Mouse (Mus musculus) thymus, adult 2 months (tissue): ENCODE measurements around the gene BC055324. TPM values are rescaled to one million over a fixed set of nuclear protein-coding genes. Genes with fewer than 3 reads are reported as not detected.
A peak's percentile ranks its signal among the peaks of the same experiment; 100 is the strongest.

ENCODE experiments used
- DNase-seq: peaks from one replicate; pipeline ENCODE4 v3.0.0; 2021
- H3K27ac ChIP-seq: fragments of 200-500 bp; 2 replicates; pipeline ENCODE4 v1.5.1; 2012; ENCODE audit warnings: low read length, control low read depth; ENCODE audit not compliant: control insufficient read depth, insufficient read depth
- H3K27me3 ChIP-seq: fragments of 200-500 bp; 2 replicates; pipeline ENCODE4 v1.6.1; 2012; ENCODE audit warnings: mild to moderate bottlenecking, low read length, moderate library complexity, mixed read lengths; ENCODE audit not compliant: control insufficient read depth, insufficient read depth
- H3K36me3 ChIP-seq: fragments of 200-500 bp; 2 replicates; pipeline ENCODE4 v1.6.1; 2012; ENCODE audit warnings: mild to moderate bottlenecking, low read length, moderate library complexity; ENCODE audit not compliant: control insufficient read depth, insufficient read depth
- H3K4me1 ChIP-seq: fragments of 200-500 bp; replicated peaks from 2 replicates; pipeline ENCODE4 v1.6.1; 2012; ENCODE audit warnings: low read length; ENCODE audit not compliant: control insufficient read depth, insufficient read depth
- H3K4me3 ChIP-seq: fragments of 200-500 bp; 2 replicates; pipeline ENCODE4 v1.5.1; 2012; ENCODE audit warnings: mild to moderate bottlenecking, low read length, control low read depth, moderate library complexity; ENCODE audit not compliant: control insufficient read depth, insufficient read depth
- CTCF ChIP-seq: fragments of 200-500 bp; IDR thresholded peaks from 2 replicates; pipeline ENCODE4 v1.5.1; 2012; ENCODE audit warnings: mild to moderate bottlenecking, control low read depth, low read length, moderate library complexity, borderline replicate concordance; ENCODE audit not compliant: control insufficient read depth, poor library complexity, insufficient read depth; ENCODE audit errors: extremely low read depth
- POLR2A ChIP-seq: fragments of 200-500 bp; IDR thresholded peaks from 2 replicates; pipeline ENCODE4 v1.6.1; 2012; ENCODE audit warnings: mild to moderate bottlenecking, low read length, control low read depth, moderate library complexity; ENCODE audit not compliant: control insufficient read depth, poor library complexity, insufficient read depth; ENCODE audit errors: extremely low read depth
- WGBS: fragments of 180-500 bp; shearing (Covaris S2); methylation state at CpG from one replicate; pipeline ENCODE4 v1.1.7; 2018; 5-methylcytosine and 5-hydroxymethylcytosine counted together
- polyA plus RNA-seq: library from polyadenylated mRNA; depleted of rRNA; stranded (reverse); fragments of >200 nt; gene quantifications from 2 replicates; pipeline ENCODE4 v1.2.3, GENCODE M21; 2012

The BC055324 gene
- polyA plus RNA-seq, 1 experiment: 7.6 TPM

- no peaks in the 10 kb centered on the region for H3K27me3 ChIP-seq
- TF ChIP-seq CTCF: no peak
- no peak for TF ChIP-seq POLR2A
- no peak overlapping the region for H3K4me3 ChIP-seq
- no peak overlapping the region for H3K27ac ChIP-seq
- DNase-seq: no peak
- 95% methylated on average over 6 of the region's 6 CpGs for WGBS
- no peaks in the 10 kb centered on the region for H3K4me1 ChIP-seq
- H3K36me3 ChIP-seq: no peaks in the 10 kb centered on the region
Measured at GRCm38 (mm10) chr1:164019789-164020188, 25.2 kb upstream of the BC055324 start.

GRCm38 (mm10) chr1:164018221-164018896, 23.8 kb upstream of the BC055324 start:
- no peak for DNase-seq
- 93% methylated on average over 16 of the region's 16 CpGs for WGBS
- TF ChIP-seq POLR2A: no peak
- TF ChIP-seq CTCF: no peak
- Histone ChIP-seq H3K27me3 (no peaks in the 10 kb centered on the region), H3K27ac (no peak overlapping the region), H3K4me3 (no peak overlapping the region), H3K4me1 (peaks cover 2% of the 10 kb centered on the region; the same call in 1 of the 2 replicates), H3K36me3 (no peaks in the 10 kb centered on the region)

GRCm38 (mm10) chr1:164014616-164015015, 20.0 kb upstream of the BC055324 start:
- DNase-seq: no peak
- no peak for TF ChIP-seq POLR2A
- no peak for TF ChIP-seq CTCF
- WGBS: 42% methylated on average over 1 of the region's 1 CpGs
- Histone ChIP-seq H3K4me1 (peaks cover 2% of the 10 kb centered on the region; the same call in 1 of the 2 replicates), H3K27me3 (no peaks in the 10 kb centered on the region), H3K4me3 (no peak overlapping the region), H3K27ac (no peak overlapping the region), H3K36me3 (no peaks in the 10 kb centered on the region)

GRCm38 (mm10) chr1:164009235-164009634, 14.6 kb upstream of the BC055324 start:
- H3K36me3 ChIP-seq: no peaks in the 10 kb centered on the region
- DNase-seq: peak; percentile 43
- H3K27me3 ChIP-seq: no peaks in the 10 kb centered on the region
- no peaks in the 10 kb centered on the region for H3K4me1 ChIP-seq
- H3K4me3 ChIP-seq: no peak overlapping the region
- WGBS: 31% methylated on average over 2 of the region's 2 CpGs
- H3K27ac ChIP-seq: no peak overlapping the region
- TF ChIP-seq POLR2A: no peak

- Histone ChIP-seq H3K36me3 (no peaks in the 10 kb centered on the region), H3K4me3 (no peak overlapping the region), H3K27me3 (no peaks in the 10 kb centered on the region), H3K4me1 (no peaks in the 10 kb centered on the region), H3K27ac (no peak overlapping the region)
- DNase-seq: no peak
- TF ChIP-seq POLR2A (no peak), CTCF (no peak)
- 92% methylated on average over 3 of the region's 3 CpGs for WGBS
Measured at GRCm38 (mm10) chr1:164004311-164004710, 9.7 kb upstream of the BC055324 start.

- Histone ChIP-seq H3K4me3 (no peak overlapping the region), H3K27ac (no peak overlapping the region), H3K27me3 (no peaks in the 10 kb centered on the region), H3K4me1 (no peaks in the 10 kb centered on the region), H3K36me3 (no peaks in the 10 kb centered on the region)
- no peak for TF ChIP-seq CTCF
- TF ChIP-seq POLR2A: no peak
- WGBS: 84% methylated on average over 6 of the region's 6 CpGs
- DNase-seq: no peak
Measured at GRCm38 (mm10) chr1:164001831-164002452, 7.3 kb upstream of the BC055324 start.

GRCm38 (mm10) chr1:163995609-163995913, 965 bp upstream of the BC055324 start:
- no peak for TF ChIP-seq POLR2A
- TF ChIP-seq CTCF: no peak
- Histone ChIP-seq H3K27me3 (no peaks in the 10 kb centered on the region), H3K36me3 (no peaks in the 10 kb centered on the region), H3K4me1 (no peaks in the 10 kb centered on the region), H3K4me3 (no peak overlapping the region; the same call in 1 of the 2 replicates), H3K27ac (no peak overlapping the region)
- DNase-seq: no peak
- WGBS: 42% methylated on average over 2 of the region's 2 CpGs
